Mouse (Mus musculus): Measurements from ENCODE around the gene Dmtf1.
A peak's percentile ranks its signal among the peaks of the same experiment; 100 is the strongest.
"Not testable (repeated sequence)": the region's sequence is repeated elsewhere in the genome, so short reads cannot be mapped to it uniquely, and the experiment has no call there.

Gene Dmtf1

GRCm38 (mm10) chr5:9161456-9162041, at the start of gene Dmtf1:
Gene Dmtf1, minus strand, starts transcription at chr5:9161776.
- DNase-seq (ENCODE audit: extremely low read depth, insufficient read length, low spot score), result peak; percentile 92

- no peak for DNase-seq (ENCODE audit: extremely low read depth, insufficient read length, low spot score)
Observed at GRCm38 (mm10) chr5:9186467-9186866, 24.9 kb upstream of the Dmtf1 start.

GRCm38 (mm10) chr5:9173295-9173694, 11.7 kb upstream of the Dmtf1 start:
- no peak for DNase-seq (ENCODE audit: extremely low read depth, insufficient read length, low spot score)

- not testable (repeated sequence) for DNase-seq (ENCODE audit: extremely low read depth, insufficient read length, low spot score)
Observed at GRCm38 (mm10) chr5:9169328-9170005, 7.9 kb upstream of the Dmtf1 start.

- DNase-seq (ENCODE audit: extremely low read depth, insufficient read length, low spot score), result no peak
Observed at GRCm38 (mm10) chr5:9166366-9166765, 4.8 kb upstream of the Dmtf1 start.

GRCm38 (mm10) chr5:9165151-9165550, 3.6 kb upstream of the Dmtf1 start:
- DNase-seq (ENCODE audit: extremely low read depth, insufficient read length, low spot score), result not testable (repeated sequence)

GRCm38 (mm10) chr5:9163411-9163810, 1.8 kb upstream of the Dmtf1 start:
- no peak for DNase-seq (ENCODE audit: extremely low read depth, insufficient read length, low spot score)

GRCm38 (mm10) chr5:9162088-9162487, 512 bp upstream of the Dmtf1 start:
- no peak for DNase-seq (ENCODE audit: extremely low read depth, insufficient read length, low spot score)

GRCm38 (mm10) chr5:9160831-9161455, 633 bp downstream of the Dmtf1 start:
- DNase-seq (ENCODE audit: extremely low read depth, insufficient read length, low spot score), result peak; percentile 48

- DNase-seq (ENCODE audit: extremely low read depth, insufficient read length, low spot score), result no peak
Observed at GRCm38 (mm10) chr5:9157336-9157735, 4.2 kb downstream of the Dmtf1 start.

- no peak for DNase-seq (ENCODE audit: extremely low read depth, insufficient read length, low spot score)
Observed at GRCm38 (mm10) chr5:9156746-9157145, 4.8 kb downstream of the Dmtf1 start.

- no peak for DNase-seq (ENCODE audit: extremely low read depth, insufficient read length, low spot score)
Observed at GRCm38 (mm10) chr5:9149273-9149850, 12.2 kb downstream of the Dmtf1 start.

- DNase-seq (ENCODE audit: extremely low read depth, insufficient read length, low spot score), result no peak
Observed at GRCm38 (mm10) chr5:9142376-9142775, 19.2 kb downstream of the Dmtf1 start.

GRCm38 (mm10) chr5:9140724-9141123, 20.9 kb downstream of the Dmtf1 start:
- no peak for DNase-seq (ENCODE audit: extremely low read depth, insufficient read length, low spot score)

- no peak for DNase-seq (ENCODE audit: extremely low read depth, insufficient read length, low spot score)
Observed at GRCm38 (mm10) chr5:9135588-9135987, 26.0 kb downstream of the Dmtf1 start.

- no peak for DNase-seq (ENCODE audit: extremely low read depth, insufficient read length, low spot score)
Observed at GRCm38 (mm10) chr5:9131786-9132185, 29.8 kb downstream of the Dmtf1 start.

- no peak for DNase-seq (ENCODE audit: extremely low read depth, insufficient read length, low spot score)
Observed at GRCm38 (mm10) chr5:9128566-9128965, 33.0 kb downstream of the Dmtf1 start.

GRCm38 (mm10) chr5:9124134-9124533, 37.4 kb downstream of the Dmtf1 start:
- no peak for DNase-seq (ENCODE audit: extremely low read depth, insufficient read length, low spot score)

- DNase-seq (ENCODE audit: extremely low read depth, insufficient read length, low spot score), result no peak
Observed at GRCm38 (mm10) chr5:9114162-9114561, 47.4 kb downstream of the Dmtf1 start.

- peak; percentile 29 for DNase-seq (ENCODE audit: extremely low read depth, insufficient read length, low spot score)
Observed at GRCm38 (mm10) chr5:9111759-9112158, 49.8 kb downstream of the Dmtf1 start.

GRCm38 (mm10) chr5:9111285-9111684, 50.3 kb downstream of the Dmtf1 start:
- DNase-seq (ENCODE audit: extremely low read depth, insufficient read length, low spot score), result no peak

GRCm38 (mm10) chr5:9109582-9109981, 52.0 kb downstream of the Dmtf1 start:
- no peak for DNase-seq (ENCODE audit: extremely low read depth, insufficient read length, low spot score)

Data from 3134 (cell line).